Mouse (Mus musculus) B cell, adult 2 months (primary cell): ENCODE results near the gene Abhd14a.

ENCODE experiments used
- DNase-seq, 2 experiments: peaks; one replicate each; pipeline ENCODE4 v3.0.0; 2022

Abhd14a gene

GRCm38 (mm10) chr9:106467746-106468145 lies 20.3 kb upstream of the Abhd14a start:
- no peak for DNase-seq

GRCm38 (mm10) chr9:106466721-106467120 lies 19.2 kb upstream of the Abhd14a start:
- DNase-seq = no peak

GRCm38 (mm10) chr9:106465571-106466200 lies 18.2 kb upstream of the Abhd14a start, which contains the start of gene Gpr62:
Gene Gpr62 (minus strand): TSS chr9:106465938.
- no peak for DNase-seq

GRCm38 (mm10) chr9:106464751-106465541 lies 17.5 kb upstream of the Abhd14a start:
- DNase-seq = peak; percentile 45 to 58

- no peak for DNase-seq
Observed at GRCm38 (mm10) chr9:106463122-106464063, 15.9 kb upstream of the Abhd14a start.

GRCm38 (mm10) chr9:106462430-106462800 lies 14.9 kb upstream of the Abhd14a start:
- DNase-seq = no peak

- DNase-seq = no peak
Observed at GRCm38 (mm10) chr9:106461641-106462429, 14.4 kb upstream of the Abhd14a start.

GRCm38 (mm10) chr9:106461026-106461415 lies 13.5 kb upstream of the Abhd14a start:
- DNase-seq = no peak

GRCm38 (mm10) chr9:106460401-106461025 lies 13.0 kb upstream of the Abhd14a start:
- no peak for DNase-seq

- DNase-seq = no peak
Observed at GRCm38 (mm10) chr9:106459946-106460345, 12.5 kb upstream of the Abhd14a start.

GRCm38 (mm10) chr9:106457920-106458319 lies 10.4 kb upstream of the Abhd14a start:
- DNase-seq = no peak

GRCm38 (mm10) chr9:106457163-106457559 lies 9.7 kb upstream of the Abhd14a start:
- no peak for DNase-seq

- DNase-seq = no peak
Observed at GRCm38 (mm10) chr9:106456325-106457162, 9.1 kb upstream of the Abhd14a start.

- no peak for DNase-seq
Observed at GRCm38 (mm10) chr9:106454888-106455681, 7.6 kb upstream of the Abhd14a start.

GRCm38 (mm10) chr9:106454071-106454761 lies 6.7 kb upstream of the Abhd14a start:
- DNase-seq = no peak

GRCm38 (mm10) chr9:106453271-106454070 lies 6.0 kb upstream of the Abhd14a start, which contains the start of gene Pcbp4:
Gene Pcbp4 (plus strand): TSS chr9:106453291.
- peak; percentile 33 to 46 for DNase-seq

GRCm38 (mm10) chr9:106452821-106453220 lies 5.3 kb upstream of the Abhd14a start:
- DNase-seq = peak in 1 of 2 experiments; percentile 22

- DNase-seq = no peak
Observed at GRCm38 (mm10) chr9:106452351-106452750, 4.9 kb upstream of the Abhd14a start.
